Mouse (Mus musculus) testis, adult 2 months (tissue): ENCODE data around the gene Vac14.

ENCODE experiments used
- CTCF ChIP-seq: fragments of 200-500 bp; IDR thresholded peaks from 2 replicates; pipeline ENCODE4 v1.5.1; 2012; ENCODE audit warnings: low read depth, mild to moderate bottlenecking, inconsistent platforms, low read length, moderate library complexity; ENCODE audit not compliant: control insufficient read depth, insufficient read depth, insufficient replicate concordance
- POLR2A ChIP-seq: fragments of 200-500 bp; IDR thresholded peaks from 2 replicates; pipeline ENCODE4 v1.6.1; 2012; ENCODE audit warnings: low read depth, mild to moderate bottlenecking, inconsistent platforms, low read length, moderate library complexity; ENCODE audit not compliant: control insufficient read depth

- TF ChIP-seq CTCF: no peak
- no peak for TF ChIP-seq POLR2A
These were observed 124.0 kb downstream of the Vac14 start for GRCm38 (mm10) chr8:110742452-110742818.
